Mouse (Mus musculus) megakaryocyte-erythroid progenitor cell, adult 5-6 weeks (primary cell): ENCODE measurements around the gene Hoxa2. TPM values are rescaled to one million over a fixed set of nuclear protein-coding genes. Genes with fewer than 3 reads are reported as not detected.

ENCODE experiments used
- ATAC-seq: replicated peaks from 2 replicates; pipeline ENCODE4 v1.8.0; 2016; ENCODE audit warnings: mild to moderate bottlenecking, inconsistent platforms; ENCODE audit not compliant: severe bottlenecking, poor library complexity, low FRiP score, low TSS enrichment
- total RNA-seq, 2 experiments: library from RNA; stranded (forward) in 1 of 2; stranded (reverse) in 1 of 2; fragments of 200-1000, 215-1000 nt in 1 of 2; fragments of >200 nt in 1 of 2; fragmentation: Nextera tagmentation in 1 of 2; gene quantifications; 2 replicates each; pipeline ENCODE4 v1.2.3; 2014 to 2017

Gene Hoxa2
- total RNA-seq, 2 experiments from 2014 or later: 1.4 TPM; not detected in 1

DNA sequence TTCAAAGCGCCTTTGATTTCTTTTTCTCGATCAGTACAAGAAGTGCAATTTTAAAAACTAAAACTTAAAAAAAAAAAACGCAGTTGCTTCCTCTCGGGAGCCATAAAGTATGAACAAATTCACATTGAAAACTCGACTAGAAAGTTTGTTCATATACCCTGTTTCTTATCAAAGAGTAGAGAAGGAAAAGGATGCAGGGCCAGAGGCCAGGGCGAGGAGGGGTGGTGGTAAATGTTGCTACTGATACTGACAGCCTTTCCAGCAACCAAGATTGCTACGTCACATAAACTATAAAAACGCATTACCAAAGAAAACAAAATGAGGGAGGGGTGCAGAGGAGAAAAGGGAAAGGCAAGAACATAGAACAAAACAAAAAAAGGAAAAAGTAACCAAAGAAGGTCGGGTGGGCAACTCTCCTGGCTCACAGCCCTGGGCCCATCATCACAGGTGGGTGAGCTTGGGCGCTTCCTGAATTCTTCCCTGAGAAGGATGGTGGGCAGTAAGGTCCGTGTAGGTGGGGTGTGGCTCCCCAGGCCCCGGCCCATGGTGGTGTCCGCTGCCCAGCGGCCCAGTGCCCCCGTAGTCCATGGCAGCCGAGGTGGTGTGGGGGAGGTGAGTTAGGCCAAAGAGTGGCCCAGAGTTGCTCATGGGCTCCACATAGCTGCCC, 5.0 kb upstream of the Hoxa2 start:
- ATAC-seq: no peak

DNA sequence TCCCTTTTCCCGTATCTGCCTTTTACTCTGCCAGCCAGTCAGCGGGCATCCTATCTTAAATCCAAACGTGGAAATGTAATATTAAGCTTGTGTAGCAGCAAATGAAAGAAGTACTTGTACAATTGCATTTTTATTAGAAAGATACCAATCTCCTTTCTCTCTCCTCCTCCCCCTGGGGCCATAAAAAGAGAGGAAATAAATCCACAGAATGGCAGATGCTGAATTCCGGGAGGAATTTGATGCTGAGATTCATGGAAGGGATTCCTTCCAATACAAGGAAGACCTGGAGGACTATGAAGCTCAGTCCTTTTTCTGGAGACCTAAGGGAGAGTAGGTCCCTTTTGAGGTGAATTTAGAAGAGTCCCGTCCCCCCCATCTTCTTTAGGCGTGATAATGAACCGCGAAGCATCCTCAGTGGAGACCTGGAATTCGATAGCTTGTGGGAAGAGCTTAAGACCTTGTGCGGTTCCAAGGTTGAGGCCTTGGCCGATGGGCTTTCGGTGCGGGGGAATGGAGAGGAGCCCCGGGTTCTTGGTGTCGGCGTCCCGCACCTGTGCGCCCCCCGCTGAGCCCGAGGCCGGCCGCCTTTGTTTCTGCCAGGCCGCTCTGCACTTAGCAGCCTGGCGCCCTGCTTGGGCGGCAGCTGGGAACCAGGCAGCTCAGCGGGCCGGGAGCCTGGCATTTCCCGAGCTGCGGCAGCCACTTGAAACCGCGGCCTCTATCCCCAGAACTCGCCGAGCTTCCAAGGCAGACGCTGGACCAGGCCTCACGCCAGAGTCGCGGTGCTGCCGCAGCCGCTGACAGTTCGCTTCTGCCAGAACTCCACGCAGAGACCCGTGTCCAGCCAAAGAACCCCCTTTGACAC, 3.8 kb upstream of the Hoxa2 start:
- no peak for ATAC-seq

DNA sequence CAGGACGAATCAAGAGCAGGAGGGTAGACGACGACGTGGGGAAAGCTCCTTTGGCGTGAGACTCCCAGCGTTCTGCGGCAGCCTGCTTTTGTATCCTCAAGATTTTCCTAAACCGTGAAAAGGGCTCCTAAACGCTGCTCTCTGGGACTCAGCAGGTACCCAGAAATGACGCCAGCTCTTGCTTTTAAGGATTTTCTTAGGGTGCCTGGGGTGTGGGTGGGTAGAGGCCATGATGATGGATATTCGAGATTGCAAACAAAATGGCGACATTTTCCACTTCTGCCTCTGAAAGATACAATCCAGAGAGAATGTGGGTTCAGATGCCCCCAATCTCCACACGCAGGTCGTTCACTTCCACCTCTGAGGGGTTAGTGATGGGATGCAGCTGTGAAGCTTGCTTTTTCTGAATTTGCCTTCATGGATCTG, 3.1 kb upstream of the Hoxa2 start:
- no peak for ATAC-seq

DNA sequence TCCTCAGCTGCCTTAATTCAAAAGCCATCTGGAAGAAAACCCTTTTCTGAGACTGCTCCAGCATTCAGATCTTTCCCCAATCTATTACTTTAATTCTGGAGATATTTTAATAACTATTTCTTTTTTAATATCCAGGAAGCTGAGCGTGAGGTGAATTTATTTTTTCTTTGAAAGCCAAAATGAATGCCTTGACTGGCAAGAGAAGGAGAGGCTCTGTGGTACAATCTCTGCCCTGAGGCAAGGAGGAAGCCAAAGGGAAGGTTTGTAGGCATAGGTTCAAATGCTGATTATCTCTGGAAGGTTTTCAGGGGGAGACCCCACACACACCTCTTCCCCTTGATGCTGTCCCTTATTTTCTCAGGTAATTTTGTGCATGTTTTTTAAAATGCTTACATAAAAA, 2.5 kb upstream of the Hoxa2 start:
- ATAC-seq: no peak

DNA sequence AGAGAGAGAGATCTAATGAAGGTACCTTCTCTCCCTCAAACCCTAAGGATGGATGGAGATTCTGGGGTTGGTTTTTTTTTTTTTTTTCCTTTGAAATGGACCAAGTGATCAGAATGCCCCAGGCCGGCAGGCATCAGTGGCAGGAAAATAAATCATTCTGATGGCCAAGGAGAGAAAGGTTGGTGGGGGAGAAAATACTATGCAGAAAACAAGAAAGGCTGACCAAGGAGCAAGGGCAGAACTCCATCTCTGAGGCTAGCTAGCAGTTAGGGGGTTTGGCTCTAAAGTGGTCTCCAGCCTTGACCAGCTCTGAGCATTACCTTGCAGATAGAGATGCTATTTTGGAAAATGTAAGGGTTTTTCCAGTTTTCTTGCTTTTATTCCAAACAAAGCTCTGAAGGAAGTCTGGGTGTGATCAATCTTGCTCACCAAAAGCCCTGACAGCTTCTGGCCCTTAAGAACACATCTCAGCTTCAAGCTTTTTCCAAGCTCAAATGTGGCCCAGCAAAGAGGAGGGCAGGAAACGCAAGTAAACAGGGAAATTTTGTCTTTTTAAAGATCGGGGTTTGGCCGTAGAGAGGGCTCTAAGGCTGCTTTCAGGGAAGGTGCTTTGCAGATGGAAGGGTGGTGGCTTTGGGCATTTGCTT, 1.9 kb upstream of the Hoxa2 start:
- no peak for ATAC-seq

DNA sequence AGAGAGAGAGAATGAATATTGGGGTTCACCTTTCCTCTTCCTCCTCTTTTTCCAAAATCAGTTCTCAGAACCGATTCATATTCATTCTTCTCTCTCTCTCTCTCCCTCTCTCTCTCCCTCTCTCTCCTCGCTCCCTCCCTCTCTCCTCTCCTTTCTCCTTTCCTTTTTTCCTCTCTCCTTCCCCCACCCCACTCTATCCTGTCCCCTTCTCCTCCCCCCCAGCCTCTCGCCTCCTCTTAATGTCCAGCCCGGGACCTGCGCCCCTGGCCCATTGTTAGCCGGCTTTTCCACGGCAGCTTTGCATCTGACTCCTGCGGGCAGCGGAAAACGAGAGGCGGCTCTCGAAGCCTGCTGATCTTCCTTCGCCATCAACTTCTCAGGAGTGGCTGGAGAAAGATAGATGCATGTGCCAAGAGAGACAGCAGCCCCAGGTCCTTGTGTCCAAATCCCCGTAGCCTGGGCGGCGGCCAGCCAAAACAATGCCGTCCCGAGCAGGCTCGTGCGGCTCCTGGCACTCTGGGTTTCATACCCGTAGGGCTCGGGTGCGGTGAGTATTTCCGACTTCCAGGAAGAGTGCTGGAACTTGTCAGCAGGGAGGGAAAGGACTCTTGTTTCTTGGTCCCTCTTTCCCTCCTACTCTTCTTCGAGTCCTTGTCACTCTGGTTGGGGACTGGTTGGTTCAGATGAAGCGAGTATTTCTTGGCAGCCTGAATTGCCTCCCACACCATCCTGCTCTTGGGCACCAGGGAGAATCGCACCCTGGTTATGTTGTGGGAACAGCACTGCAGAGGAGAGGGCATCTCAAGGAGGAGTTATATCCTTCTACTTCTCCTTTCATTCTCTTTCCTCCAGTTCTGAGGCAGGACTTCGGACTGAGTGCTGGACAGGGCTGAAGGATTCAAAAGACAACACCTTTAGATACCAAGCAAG, 1.1 kb upstream of the Hoxa2 start:
- ATAC-seq: no peak

DNA sequence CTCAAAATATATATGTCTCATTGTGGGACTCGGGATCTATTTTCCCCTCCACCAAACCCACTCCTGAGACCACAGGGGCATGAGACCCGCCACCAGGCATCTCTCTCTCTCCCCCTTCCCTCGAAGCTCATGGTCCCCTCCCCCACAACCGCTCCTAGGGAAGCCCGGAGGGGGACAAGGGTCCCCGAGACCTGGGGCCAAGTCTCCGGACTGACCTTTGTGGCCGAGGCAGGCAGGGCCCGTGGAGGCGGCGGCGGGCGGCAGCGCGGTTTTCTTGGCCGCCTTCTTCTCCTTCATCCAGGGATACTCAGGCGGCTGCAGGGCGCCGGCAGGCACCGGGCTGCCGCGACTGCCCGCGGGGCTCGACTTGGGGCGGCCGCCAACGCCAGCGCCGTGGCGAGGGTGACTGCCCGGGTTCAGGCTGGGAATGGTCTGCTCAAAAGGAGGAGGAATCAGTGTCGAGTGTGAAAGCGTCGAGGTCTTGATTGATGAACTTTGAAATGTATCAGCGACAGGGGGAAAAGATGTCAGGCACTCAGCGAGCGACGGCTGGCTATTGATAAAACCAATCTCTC, 493 bp downstream of the Hoxa2 start:
- no peak; the same call in 1 of the 2 replicates for ATAC-seq

DNA sequence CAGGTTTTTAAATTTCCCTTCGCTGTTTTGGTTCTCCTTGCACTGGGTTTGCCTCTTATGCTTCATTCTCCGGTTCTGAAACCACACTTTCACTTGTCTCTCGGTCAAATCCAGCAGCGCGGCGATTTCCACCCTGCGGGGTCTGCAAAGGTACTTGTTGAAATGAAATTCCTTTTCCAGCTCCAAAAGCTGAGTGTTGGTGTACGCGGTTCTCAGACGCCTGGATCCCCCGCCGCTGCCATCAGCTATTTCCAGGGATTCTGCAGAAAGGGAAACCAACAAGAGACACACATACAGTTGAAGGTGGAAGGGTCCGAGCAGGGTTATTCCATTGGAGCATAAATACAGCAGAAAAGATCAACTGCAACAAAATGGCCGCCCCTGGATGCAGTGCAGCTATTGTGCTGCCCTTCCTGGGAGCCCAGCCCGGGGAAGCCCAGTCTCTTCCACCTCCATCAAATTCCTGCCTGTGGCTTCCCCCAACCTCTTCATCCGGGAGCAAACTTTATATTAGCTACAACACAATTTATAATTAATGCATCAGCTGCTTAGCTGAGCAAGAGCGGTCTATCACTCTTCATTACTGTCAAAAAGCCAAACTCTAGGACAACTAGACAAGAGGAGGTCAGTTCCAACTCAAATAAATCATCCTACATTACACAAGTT, 1.1 kb downstream of the Hoxa2 start:
- no peak for ATAC-seq

DNA sequence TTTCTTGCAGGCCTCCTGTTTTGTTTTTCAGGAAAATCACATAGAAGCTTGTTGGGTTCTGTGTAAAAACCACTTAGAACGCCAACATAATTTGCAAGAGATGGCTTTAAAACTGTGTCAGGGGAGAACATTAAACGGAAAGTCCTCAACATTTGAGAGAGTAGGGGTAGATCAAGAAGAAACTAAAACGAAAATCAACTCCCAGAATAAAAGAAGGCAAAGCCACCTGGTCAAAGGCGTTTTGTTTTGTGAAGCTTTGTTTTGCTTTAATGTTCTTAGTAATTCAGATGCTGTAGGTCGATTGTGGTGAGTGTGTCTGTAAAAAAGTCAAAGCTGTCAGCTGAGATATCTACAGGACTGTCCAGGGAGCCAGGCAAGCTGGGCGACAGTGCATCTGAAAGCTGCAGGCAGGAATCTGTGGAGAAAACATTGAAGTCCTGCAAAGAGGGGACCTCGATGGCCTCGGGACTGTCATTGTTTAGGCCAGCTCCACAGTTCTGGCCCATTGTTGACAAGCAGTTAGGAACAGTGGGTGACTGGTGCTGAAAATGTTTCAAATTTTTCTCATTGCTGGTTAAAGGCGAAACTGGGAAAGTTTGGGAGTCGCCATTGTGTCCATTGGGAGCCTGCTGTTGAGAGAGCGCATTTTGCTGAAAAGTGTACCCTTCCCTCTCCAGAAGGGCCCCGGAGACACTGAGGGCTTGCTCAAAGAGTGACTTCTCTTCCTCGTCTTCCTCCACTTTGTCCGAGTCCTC, 1.8 kb downstream of the Hoxa2 start:
- ATAC-seq: no peak

DNA sequence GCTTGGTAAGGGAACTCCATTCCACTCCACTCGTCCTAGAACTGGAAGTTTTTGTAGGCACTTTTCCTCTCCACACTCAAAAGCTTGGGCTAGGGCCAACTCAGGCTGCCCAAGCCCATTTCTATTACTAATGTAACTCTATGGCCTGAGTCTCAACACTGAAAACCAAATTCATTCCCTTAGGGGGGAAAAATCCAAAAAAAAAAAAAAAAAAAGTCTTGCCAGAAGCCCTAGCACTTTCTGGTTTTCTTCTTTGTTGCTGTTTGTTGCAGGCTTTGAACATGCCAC, 2.6 kb downstream of the Hoxa2 start:
- no peak for ATAC-seq

DNA sequence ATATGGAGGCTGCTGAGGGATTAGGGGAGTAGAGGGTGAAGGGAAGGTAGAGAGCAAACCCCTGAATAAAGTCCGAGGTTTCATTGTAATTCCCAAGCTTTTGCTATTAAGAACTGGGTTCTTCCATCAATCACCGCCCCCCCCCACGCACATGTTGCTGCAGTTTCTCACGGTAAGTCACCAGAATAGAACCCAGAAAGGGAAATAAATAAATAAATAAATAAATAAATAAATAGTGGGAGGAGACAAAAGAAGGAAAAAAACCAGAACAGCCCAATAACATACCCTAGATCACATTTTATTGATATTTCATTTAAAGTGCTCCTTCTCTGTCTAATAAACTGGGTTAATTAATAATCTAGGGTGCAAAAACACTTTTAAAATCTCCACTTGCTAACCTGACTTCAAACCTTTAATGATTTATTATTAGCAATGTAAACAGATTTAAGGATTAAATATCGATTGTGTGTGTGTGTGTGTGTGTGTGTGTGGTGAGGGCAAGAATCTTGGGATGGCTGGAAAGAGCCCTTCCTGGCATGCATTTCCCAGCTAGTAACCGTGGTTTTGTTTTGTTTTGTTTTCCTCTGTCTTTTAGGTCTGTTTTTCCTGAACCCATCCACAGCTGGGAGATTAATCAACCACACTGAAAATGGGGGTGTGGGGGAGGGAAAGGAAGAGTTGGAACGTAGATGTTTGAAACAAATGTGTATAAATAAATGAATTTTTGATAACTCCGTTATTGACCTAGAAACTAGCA, 3.1 kb downstream of the Hoxa2 start:
- no peak for ATAC-seq

DNA sequence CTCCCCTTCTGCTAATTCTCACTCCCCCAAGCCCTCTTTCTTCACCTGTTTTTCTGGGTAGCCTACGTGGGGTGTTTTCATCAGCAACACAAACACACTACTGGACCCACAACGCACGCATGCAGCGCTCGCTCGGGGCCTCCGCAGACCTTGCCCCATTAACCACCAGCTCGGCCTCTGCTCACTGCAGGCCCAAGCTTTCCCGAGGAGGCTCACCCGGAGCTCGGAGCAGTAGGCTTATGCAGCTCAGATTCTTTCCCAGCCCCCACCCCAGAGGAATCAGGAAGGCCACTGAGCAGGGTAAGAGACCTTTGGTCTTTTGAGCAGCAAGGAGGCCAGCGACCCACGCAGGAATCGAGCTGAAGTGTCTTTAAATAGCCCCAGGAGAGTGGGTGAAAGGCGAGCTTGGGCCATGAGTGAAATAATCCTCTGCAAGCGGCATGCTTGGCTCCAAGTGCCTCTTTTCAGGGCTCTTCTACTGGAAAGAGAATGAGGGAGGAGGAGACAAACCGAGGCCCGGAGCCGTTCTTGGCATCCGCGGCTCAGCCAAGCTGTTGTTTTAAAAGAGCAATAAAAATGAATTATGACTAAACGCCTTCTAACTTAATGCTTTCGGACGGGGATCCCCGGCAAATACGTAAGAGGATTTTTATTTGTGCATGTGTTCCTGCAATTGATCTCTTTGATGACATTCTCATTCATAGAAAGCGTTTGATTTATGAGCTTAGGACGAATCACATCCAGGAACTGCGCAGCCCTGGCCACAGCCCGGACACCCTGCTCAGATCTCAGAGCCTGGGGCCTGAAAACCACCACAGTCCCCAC, 3.9 kb downstream of the Hoxa2 start:
- ATAC-seq: no peak

DNA sequence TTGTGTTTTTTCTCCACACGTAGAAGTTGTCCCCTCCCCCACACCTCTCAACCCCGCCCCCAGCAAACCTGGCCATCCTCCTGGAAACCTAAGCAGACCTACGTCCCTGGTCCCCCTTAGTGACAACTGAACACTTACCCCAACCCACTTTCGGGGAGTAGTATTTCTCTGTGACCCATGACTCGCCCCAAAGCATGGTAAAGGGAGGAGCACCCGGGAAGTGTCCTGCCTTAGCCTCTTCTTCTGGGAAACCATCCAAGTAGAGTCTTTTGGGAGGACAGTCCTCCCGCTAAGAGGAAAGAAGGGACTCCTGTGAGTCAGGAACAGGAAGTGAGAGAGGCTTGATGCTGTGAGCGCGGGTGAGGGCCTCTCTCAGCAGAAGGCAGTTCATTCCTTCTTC, 4.7 kb downstream of the Hoxa2 start:
- no peak for ATAC-seq

DNA sequence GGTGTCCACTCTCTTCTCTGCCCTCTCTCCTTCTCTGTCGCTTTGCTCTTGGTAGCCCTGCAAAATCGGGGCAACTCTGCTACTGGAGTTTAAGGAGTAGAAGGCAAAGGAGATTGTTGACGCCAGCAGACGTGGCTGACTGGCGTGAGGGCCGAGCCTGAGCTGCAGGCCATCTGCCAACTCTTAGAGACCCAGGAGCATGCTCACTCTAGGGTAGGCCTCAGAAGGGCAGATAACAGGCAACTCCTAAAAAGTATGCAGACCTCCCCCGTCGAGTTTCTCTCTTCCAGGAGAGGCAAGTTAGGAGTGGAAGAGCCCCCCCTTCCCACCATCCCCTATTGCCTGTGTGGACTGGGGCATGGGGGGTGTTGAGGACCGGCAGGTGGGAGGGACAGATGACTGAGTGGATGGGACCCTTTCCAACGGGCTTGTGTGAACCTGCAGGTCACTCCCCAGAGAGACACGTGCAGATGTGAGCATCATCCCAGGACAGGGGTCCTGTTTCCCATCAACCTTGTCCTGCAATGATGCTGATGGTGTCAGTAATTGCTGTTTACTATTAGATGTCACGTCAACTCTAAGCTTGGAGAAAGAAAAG, 5.4 kb downstream of the Hoxa2 start:
- no peak for ATAC-seq

DNA sequence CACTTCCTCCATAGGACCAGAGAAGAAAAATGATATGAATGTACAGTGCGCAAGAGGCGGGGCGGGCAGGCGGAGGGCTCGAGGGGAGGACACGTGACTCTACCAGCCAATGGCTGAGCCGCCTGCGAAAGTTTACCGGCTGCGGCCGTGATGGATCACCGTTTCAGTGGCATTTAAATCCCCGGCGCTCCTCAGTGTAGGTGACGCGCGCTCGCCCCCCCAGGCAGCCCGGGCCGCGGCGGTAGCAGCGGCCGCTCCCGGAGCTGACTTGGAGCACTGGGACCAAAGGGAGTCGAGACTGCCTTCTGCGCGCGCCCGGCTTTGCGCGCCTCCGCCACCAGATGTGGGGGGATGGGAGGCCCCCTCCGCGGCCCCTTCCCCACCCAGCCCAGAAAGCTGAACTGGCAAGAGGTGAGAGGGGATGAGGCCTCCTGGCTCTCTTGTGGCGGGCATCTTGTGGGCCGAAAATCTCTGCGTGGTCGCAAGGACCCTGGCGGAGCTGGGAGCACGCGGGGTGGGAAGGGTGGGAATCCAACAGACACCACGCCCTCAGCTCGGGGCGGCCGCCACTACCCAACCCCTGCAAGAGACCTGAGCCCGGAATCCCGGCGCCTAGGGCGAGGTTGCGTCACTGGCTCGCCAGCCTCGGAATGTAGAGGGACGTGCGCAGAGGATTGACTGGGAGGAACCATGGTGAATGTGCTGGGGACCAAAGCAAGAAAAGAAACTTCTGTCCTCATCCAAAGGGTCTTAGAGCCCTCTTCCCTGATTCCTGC, 6.2 kb downstream of the Hoxa2 start, which contains the start of gene Hoxa1:
TSS of gene Hoxa1 (minus strand) at position 42 of the 776 bp plus-strand sequence.
- peak; percentile 93 for ATAC-seq
